Mouse (Mus musculus) gastrocnemius, postnatal 25 days (tissue): ENCODE results near the gene Lrp4. TPM values are rescaled to one million over a fixed set of nuclear protein-coding genes. Genes with fewer than 3 reads are reported as not detected.
"Not testable (repeated sequence)": the region's sequence is repeated elsewhere in the genome, so short reads cannot be mapped to it uniquely, and the experiment has no call there.

Experiments used
- DNase-seq: peaks from one replicate; pipeline ENCODE4 v3.0.0; 2022
- total RNA-seq, 2 experiments: library from RNA; stranded (reverse); gene quantifications; 1 replicate in 1 of 2; 2 replicates in 1 of 2; pipeline ENCODE4 v1.2.3; 2021

Gene Lrp4
- total RNA-seq, 2 experiments from 2014 or later = 8.9 to 12.1 TPM

- no peak for DNase-seq
Observed at GRCm38 (mm10) chr2:91484698-91485097, 27.4 kb downstream of the Lrp4 start.

- DNase-seq = no peak
Observed at GRCm38 (mm10) chr2:91485256-91485655, 27.9 kb downstream of the Lrp4 start.

- not testable (repeated sequence) for DNase-seq
Observed at GRCm38 (mm10) chr2:91487295-91487694, 30.0 kb downstream of the Lrp4 start.

GRCm38 (mm10) chr2:91492071-91492635, 34.8 kb downstream of the Lrp4 start:
- no peak for DNase-seq

GRCm38 (mm10) chr2:91493981-91494380, 36.7 kb downstream of the Lrp4 start:
- no peak for DNase-seq

- no peak for DNase-seq
Observed at GRCm38 (mm10) chr2:91498093-91498719, 40.9 kb downstream of the Lrp4 start.

GRCm38 (mm10) chr2:91508076-91508475, 50.8 kb downstream of the Lrp4 start:
- no peak for DNase-seq

- no peak for DNase-seq
Observed at GRCm38 (mm10) chr2:91517186-91517585, 59.9 kb downstream of the Lrp4 start.

- DNase-seq = peak; percentile 90
Observed at GRCm38 (mm10) chr2:91526294-91527146, 69.2 kb downstream of the Lrp4 start, which contains the start of gene Ckap5. Gene Ckap5, plus strand, starts transcription at chr2:91526762.

GRCm38 (mm10) chr2:91527147-91527486, 69.8 kb downstream of the Lrp4 start:
- no peak for DNase-seq

GRCm38 (mm10) chr2:91537588-91538205, 80.4 kb downstream of the Lrp4 start:
- DNase-seq = peak; percentile 91

Other genes with a start within 250 kb of the Lrp4 start
- gene Ddb2, start 220.5 kb upstream of the Lrp4 start, total RNA-seq = 1 to 10 TPM; 2.2 to 2.6 TPM
- 100 to 1,000 TPM; 265 to 364 TPM for gene Pacsin3, start 201.6 kb upstream of the Lrp4 start, total RNA-seq
- 100 to 1,000 TPM; 100 to 119 TPM for gene Arfgap2, start 192.5 kb upstream of the Lrp4 start, total RNA-seq
- gene 1110051M20Rik, start 12.8 kb upstream of the Lrp4 start, total RNA-seq = 10 to 100 TPM; 12.6 to 13.6 TPM
- 10 to 100 TPM; 27.0 TPM for gene Ckap5, start 69.3 kb downstream of the Lrp4 start, total RNA-seq
- under 1 TPM in 1 of 2 experiments, not detected in 1; 0.26 TPM for gene F2, start 178.9 kb downstream of the Lrp4 start, total RNA-seq
- 1 to 10 TPM; 2.2 to 3.7 TPM for gene Zfp408, start 192.3 kb downstream of the Lrp4 start, total RNA-seq
- 1 to 10 TPM; 7.6 to 9.7 TPM for gene Arhgap1, start 192.3 kb downstream of the Lrp4 start, total RNA-seq